Comparison of ENCODE assay signal across 8 mouse cellular contexts in genomic region chr7:30532931-30533330, GRCm38 (mm10). TPM values are rescaled to one million over a fixed set of nuclear protein-coding genes. Genes with fewer than 3 reads are reported as not detected.
DNase-seq lines count a peak whose midpoint lies in the region; ATAC-seq and TF ChIP-seq lines count a peak whose summit lies in the region.

No protein-coding gene starts in this region.

- WGBS in cerebellum, adult 2 months, result 37% methylated on average over 8 of the region's 8 CpGs
- WGBS in heart, embryonic 12.5 days, result 36% methylated on average over 8 of the region's 8 CpGs
- 39% methylated on average over 8 of the region's 8 CpGs for WGBS in kidney, embryonic 16.5 days

- peaks cover 5% of the 10 kb centered on the region for H3K4me1 ChIP-seq in cerebellum, adult 2 months (ENCODE audit: control insufficient read depth, insufficient read depth, low read length)
- peaks cover 33% of the 10 kb centered on the region for H3K4me1 ChIP-seq in heart, embryonic 12.5 days (replicated peaks)
- H3K4me1 ChIP-seq in kidney, embryonic 16.5 days (ENCODE audit: insufficient read depth, low read length), result peaks cover 22% of the 10 kb centered on the region

- H3K4me2 ChIP-seq in heart, embryonic 12.5 days, result peak overlapping the region; percentile 96
- no peak overlapping the region for H3K4me2 ChIP-seq in kidney, embryonic 16.5 days (replicated peaks; ENCODE audit: low read depth, low read length)

- no peak for TF ChIP-seq CTCF in cerebellum, adult 2 months (IDR thresholded peaks at IDR 0.05; ENCODE audit: borderline replicate concordance, insufficient read depth, low read depth, low read length)

- no peaks in the 10 kb centered on the region for H3K9me3 ChIP-seq in heart, embryonic 12.5 days (replicated peaks)
- no peaks in the 10 kb centered on the region for H3K9me3 ChIP-seq in kidney, embryonic 16.5 days (ENCODE audit: low read length)

- H3K4me3 ChIP-seq in cerebellum, adult 2 months (replicated peaks; ENCODE audit: insufficient read depth, low read depth, low read length), result no peak overlapping the region
- no peak overlapping the region for H3K4me3 ChIP-seq in heart, embryonic 12.5 days
- H3K4me3 ChIP-seq in kidney, embryonic 16.5 days (ENCODE audit: low read length), result no peak overlapping the region

- H3K27ac ChIP-seq in cerebellum, adult 2 months (ENCODE audit: insufficient read depth, low read length), result no peak overlapping the region
- no peak overlapping the region for H3K27ac ChIP-seq in heart, embryonic 12.5 days (ENCODE audit: poor library complexity, severe bottlenecking)
- H3K27ac ChIP-seq in kidney, embryonic 16.5 days (ENCODE audit: low read length), result no peak overlapping the region

- DNase-seq in cerebellum, adult 9-11 months, result peak; percentile 56
- DNase-seq in cerebellum, adult 2 months, result no peak
- peak; percentile 55 for DNase-seq in MN1 (ENCODE audit: low spot score)
- peak; percentile 74 for DNase-seq in retina, embryonic 14.5 days (ENCODE audit: low spot score)
- no peak for DNase-seq in spleen, adult 12 weeks (ENCODE audit: low spot score)
- no peak for DNase-seq in urinary bladder, adult 2 months (ENCODE audit: low spot score)

- ATAC-seq in heart, embryonic 12.5 days (ENCODE audit: insufficient number of reproducible peaks, low FRiP score), result no peak
- ATAC-seq in kidney, embryonic 16.5 days (ENCODE audit: low FRiP score, low TSS enrichment), result no peak

- TF ChIP-seq POLR2A in cerebellum, adult 2 months (IDR thresholded peaks at IDR 0.05; ENCODE audit: borderline replicate concordance, insufficient read depth, low read length), result no peak

- peak overlapping the region; percentile 15; the same call in 1 of the 2 replicates for H3K9ac ChIP-seq in heart, embryonic 12.5 days
- 0 out of 2 replicates have a peak overlapping the region, but pooled peaks have one; percentile 10 for H3K9ac ChIP-seq in kidney, embryonic 16.5 days (replicated peaks; ENCODE audit: low read length)

- no peaks in the 10 kb centered on the region for H3K27me3 ChIP-seq in cerebellum, adult 2 months (ENCODE audit: control insufficient read depth, insufficient read depth, low read length)
- H3K27me3 ChIP-seq in heart, embryonic 12.5 days (replicated peaks), result 0 out of 2 replicates have a peak, but pooled peaks cover 11% of the 10 kb centered on the region
- no peaks in the 10 kb centered on the region for H3K27me3 ChIP-seq in kidney, embryonic 16.5 days (ENCODE audit: insufficient read depth, low read length)

- H3K36me3 ChIP-seq in heart, embryonic 12.5 days, result peaks cover 38% of the 10 kb centered on the region
- peaks cover 42% of the 10 kb centered on the region for H3K36me3 ChIP-seq in kidney, embryonic 16.5 days (ENCODE audit: insufficient read depth, low read length)

RNA-seq across cellular contexts. Expression of gene Arhgap33, which starts 1.9 kb away (rescaled TPM):
- polyA plus RNA-seq in cerebellum, adult 2 months (2012; rRNA removed), result 38.5 and 39.8 TPM in 2 replicates
- polyA plus RNA-seq in heart, embryonic 12.5 days (2016; fragmentation: Nextera tagmentation; extraction: Ambion mirVana), result 10.1 and 10.9 TPM in 2 replicates
- polyA plus RNA-seq in kidney, embryonic 16.5 days (2015; fragmentation: Nextera tagmentation; extraction: Ambion mirVana), result 12.0 and 14.9 TPM in 2 replicates
- polyA plus RNA-seq in urinary bladder, adult 2 months (2012; rRNA removed), result 6.9 and 7.7 TPM in 2 replicates

RNA-seq across cellular contexts. Expression of gene Hspb6, which starts 19.0 kb away (rescaled TPM):
- 23.8 and 24.3 TPM in 2 replicates for polyA plus RNA-seq in cerebellum, adult 2 months (2012; rRNA removed)
- 30.5 and 31.6 TPM in 2 replicates for polyA plus RNA-seq in heart, embryonic 12.5 days (2016; fragmentation: Nextera tagmentation; extraction: Ambion mirVana)
- 18.0 and 20.6 TPM in 2 replicates for polyA plus RNA-seq in kidney, embryonic 16.5 days (2015; fragmentation: Nextera tagmentation; extraction: Ambion mirVana)
- 342 and 444 TPM in 2 replicates for polyA plus RNA-seq in urinary bladder, adult 2 months (2012; rRNA removed)

RNA-seq across cellular contexts. Expression of gene Proser3, which starts 19.2 kb away (rescaled TPM):
- 5.6 and 7.4 TPM in 2 replicates for polyA plus RNA-seq in cerebellum, adult 2 months (2012; rRNA removed)
- polyA plus RNA-seq in heart, embryonic 12.5 days (2016; fragmentation: Nextera tagmentation; extraction: Ambion mirVana), result 9.3 and 12.7 TPM in 2 replicates
- polyA plus RNA-seq in kidney, embryonic 16.5 days (2015; fragmentation: Nextera tagmentation; extraction: Ambion mirVana), result 12.0 and 16.6 TPM in 2 replicates
- polyA plus RNA-seq in urinary bladder, adult 2 months (2012; rRNA removed), result 11.0 and 12.0 TPM in 2 replicates

RNA-seq across cellular contexts. Expression of gene Lin37, which starts 26.7 kb away (rescaled TPM):
- polyA plus RNA-seq in cerebellum, adult 2 months (2012; rRNA removed), result 60.2 and 62.5 TPM in 2 replicates
- polyA plus RNA-seq in heart, embryonic 12.5 days (2016; fragmentation: Nextera tagmentation; extraction: Ambion mirVana), result 31.1 and 34.8 TPM in 2 replicates
- 47.0 and 48.1 TPM in 2 replicates for polyA plus RNA-seq in kidney, embryonic 16.5 days (2015; fragmentation: Nextera tagmentation; extraction: Ambion mirVana)
- 33.8 and 36.5 TPM in 2 replicates for polyA plus RNA-seq in urinary bladder, adult 2 months (2012; rRNA removed)

RNA-seq across cellular contexts. Expression of gene U2af1l4, which starts 30.2 kb away (rescaled TPM):
- 109 and 117 TPM in 2 replicates for polyA plus RNA-seq in cerebellum, adult 2 months (2012; rRNA removed)
- 82.4 and 88.8 TPM in 2 replicates for polyA plus RNA-seq in heart, embryonic 12.5 days (2016; fragmentation: Nextera tagmentation; extraction: Ambion mirVana)
- polyA plus RNA-seq in kidney, embryonic 16.5 days (2015; fragmentation: Nextera tagmentation; extraction: Ambion mirVana), result 91.6 and 99.4 TPM in 2 replicates
- 69.1 and 74.1 TPM in 2 replicates for polyA plus RNA-seq in urinary bladder, adult 2 months (2012; rRNA removed)

Comparison
In these comparisons a context has a peak if more than half of its experiments do, and no peak if none do; other contexts are left out.
1. DNase-seq: peak in cerebellum, adult 9-11 months (single experiment), MN1 (single experiment) and retina, embryonic 14.5 days (single experiment); none in cerebellum, adult 2 months (0 of 2), spleen, adult 12 weeks (single experiment) and urinary bladder, adult 2 months (single experiment).
2. RNA of gene Hspb6, which starts 19.0 kb away (polyA plus RNA-seq): 342 to 444 TPM in urinary bladder, adult 2 months; 30.5 to 31.6 TPM in heart, embryonic 12.5 days, 23.8 to 24.3 TPM in cerebellum, adult 2 months and 18.0 to 20.6 TPM in kidney, embryonic 16.5 days; every median in the first group is over 10 times any median in the second.